Mouse (Mus musculus) kidney, postnatal 10 days (tissue): Measurements from ENCODE around the gene BC030870.

Source experiments
- DNase-seq: peaks from one replicate; pipeline ENCODE4 v3.0.0; 2021; ENCODE audit warnings: mixed read lengths

The BC030870 gene

GRCm38 (mm10) chr8:65129199-65129788, at the start of gene BC030870:
Gene BC030870 (minus strand): TSS chr8:65129563.
- no peak for DNase-seq

GRCm38 (mm10) chr8:65174746-65175476, 45.5 kb upstream of the BC030870 start:
- DNase-seq: no peak

GRCm38 (mm10) chr8:65169184-65169583, 39.8 kb upstream of the BC030870 start:
- no peak for DNase-seq

- peak; percentile 6 for DNase-seq
These were observed 31.3 kb upstream of the BC030870 start for GRCm38 (mm10) chr8:65160676-65161075.

GRCm38 (mm10) chr8:65159096-65159748, 29.9 kb upstream of the BC030870 start:
- no peak for DNase-seq

- DNase-seq: no peak
These were observed 28.5 kb upstream of the BC030870 start for GRCm38 (mm10) chr8:65157901-65158300.

GRCm38 (mm10) chr8:65138830-65139466, 9.6 kb upstream of the BC030870 start:
- DNase-seq: no peak

GRCm38 (mm10) chr8:65126454-65126853, 2.9 kb downstream of the BC030870 start:
- no peak for DNase-seq

GRCm38 (mm10) chr8:65126014-65126413, 3.3 kb downstream of the BC030870 start:
- DNase-seq: no peak

- no peak for DNase-seq
These were observed 17.3 kb downstream of the BC030870 start for GRCm38 (mm10) chr8:65112092-65112491.

GRCm38 (mm10) chr8:65110285-65110691, 19.1 kb downstream of the BC030870 start:
- DNase-seq: peak; percentile 87

- DNase-seq: no peak
These were observed 20.4 kb downstream of the BC030870 start for GRCm38 (mm10) chr8:65108936-65109335.

- DNase-seq: no peak
These were observed 21.2 kb downstream of the BC030870 start for GRCm38 (mm10) chr8:65107936-65108718.

GRCm38 (mm10) chr8:65104041-65104440, 25.3 kb downstream of the BC030870 start:
- DNase-seq: no peak

- DNase-seq: no peak
These were observed 25.7 kb downstream of the BC030870 start for GRCm38 (mm10) chr8:65103632-65104031.

- peak; percentile 27 for DNase-seq
These were observed 29.6 kb downstream of the BC030870 start for GRCm38 (mm10) chr8:65099735-65100134.

GRCm38 (mm10) chr8:65097760-65098415, 31.5 kb downstream of the BC030870 start:
- DNase-seq: no peak

GRCm38 (mm10) chr8:65089781-65090180, 39.6 kb downstream of the BC030870 start:
- no peak for DNase-seq

GRCm38 (mm10) chr8:65088120-65088519, 41.2 kb downstream of the BC030870 start:
- no peak for DNase-seq

GRCm38 (mm10) chr8:65087711-65088110, 41.7 kb downstream of the BC030870 start:
- DNase-seq: peak; percentile 47

- no peak for DNase-seq
These were observed 43.7 kb downstream of the BC030870 start for GRCm38 (mm10) chr8:65085680-65086079.

GRCm38 (mm10) chr8:65080731-65081130, 48.6 kb downstream of the BC030870 start:
- DNase-seq: no peak
